Mouse (Mus musculus) liver, embryonic 16.5 days (tissue): Measurements from ENCODE around the gene Fam19a3. TPM values are rescaled to one million over a fixed set of nuclear protein-coding genes. Genes with fewer than 3 reads are reported as not detected.
A peak's percentile ranks its signal among the peaks of the same experiment; 100 is the strongest.
"Not testable (repeated sequence)": the region's sequence is repeated elsewhere in the genome, so short reads cannot be mapped to it uniquely, and the experiment has no call there.

Source experiments
- ATAC-seq: fragments of 200-750 bp; cut with Nextera tagmentation; 2 replicates; pipeline ENCODE4 v1.8.0; 2017; ENCODE audit warnings: low read depth, mild to moderate bottlenecking, moderate number of reproducible peaks, moderate library complexity
- H3K27ac ChIP-seq: fragments of 300-500 bp; sonication (generic); 2 replicates; pipeline ENCODE4 v1.5.1; 2014; ENCODE audit warnings: mild to moderate bottlenecking, low read length
- H3K27me3 ChIP-seq: fragments of 300-500 bp; sonication (generic); 2 replicates; pipeline ENCODE4 v1.6.1; 2014; ENCODE audit warnings: low read depth, low read length, mixed read lengths; ENCODE audit not compliant: control insufficient read depth, insufficient read depth
- H3K36me3 ChIP-seq: fragments of 300-500 bp; sonication (generic); 2 replicates; pipeline ENCODE4 v1.6.1; 2014; ENCODE audit warnings: mild to moderate bottlenecking; ENCODE audit not compliant: control insufficient read depth, insufficient read depth
- H3K4me1 ChIP-seq: fragments of 300-500 bp; sonication (generic); 2 replicates; pipeline ENCODE4 v1.6.1; 2014; ENCODE audit warnings: low read depth, low read length, mixed read lengths; ENCODE audit not compliant: control insufficient read depth
- H3K4me2 ChIP-seq: fragments of 300-500 bp; sonication (generic); 2 replicates; pipeline ENCODE4 v1.6.1; 2014; ENCODE audit warnings: low read depth, low read length, mixed read lengths
- H3K4me3 ChIP-seq: fragments of 300-500 bp; sonication (generic); 2 replicates; pipeline ENCODE4 v1.5.1; 2014; ENCODE audit warnings: low read depth, mild to moderate bottlenecking, low read length
- H3K9ac ChIP-seq: fragments of 300-500 bp; sonication (generic); 2 replicates; pipeline ENCODE4 v1.6.1; 2014; ENCODE audit warnings: low read depth, low read length
- H3K9me3 ChIP-seq: fragments of 300-500 bp; sonication (generic); replicated peaks from 2 replicates; pipeline ENCODE4 v1.6.1; 2016; ENCODE audit warnings: low read length; ENCODE audit not compliant: control insufficient read depth
- WGBS: fragments of 180-500 bp; shearing (Covaris S2); extraction: QIAGEN DNeasy Blood & Tissue Kit; methylation state at CpG from one replicate; pipeline ENCODE4 v1.1.7; 2014; ENCODE audit not compliant: insufficient replicate concordance; 5-methylcytosine and 5-hydroxymethylcytosine counted together
- polyA plus RNA-seq: library from polyadenylated mRNA; unstranded; fragments of >200 nt; fragmentation: Nextera tagmentation; extraction: Ambion mirVana; gene quantifications from 2 replicates; pipeline ENCODE4 v1.2.1, GENCODE M21; 2015

Gene Fam19a3
- polyA plus RNA-seq, 1 experiment from 2014 or later = not detected

- H3K9me3 ChIP-seq, H3K4me1 ChIP-seq, H3K4me3 ChIP-seq, H3K27me3 ChIP-seq, H3K4me2 ChIP-seq, H3K36me3 ChIP-seq, H3K27ac ChIP-seq, H3K9ac ChIP-seq, ATAC-seq: not testable (repeated sequence)
- WGBS = 78% methylated on average over 7 of the region's 7 CpGs
Measured at GRCm38 (mm10) chr3:104813227-104813626, 31.6 kb upstream of the Fam19a3 start.

GRCm38 (mm10) chr3:104812254-104812653 lies 30.6 kb upstream of the Fam19a3 start:
- ATAC-seq = no peak
- no peaks in the 10 kb centered on the region for H3K27me3 ChIP-seq
- H3K9me3 ChIP-seq = no peaks in the 10 kb centered on the region
- H3K4me3 ChIP-seq = no peak overlapping the region
- peaks cover 4% of the 10 kb centered on the region for H3K4me1 ChIP-seq
- H3K4me2 ChIP-seq = no peak overlapping the region
- no peaks in the 10 kb centered on the region for H3K36me3 ChIP-seq
- no peak overlapping the region for H3K27ac ChIP-seq
- H3K9ac ChIP-seq = no peak overlapping the region
- WGBS = 67% methylated on average over 4 of the region's 4 CpGs

- no peaks in the 10 kb centered on the region for H3K9me3 ChIP-seq
- no peak overlapping the region for H3K4me3 ChIP-seq
- no peak overlapping the region for H3K27ac ChIP-seq
- WGBS = 56% methylated on average over 3 of the region's 3 CpGs
- no peak for ATAC-seq
- H3K36me3 ChIP-seq = no peaks in the 10 kb centered on the region
- H3K9ac ChIP-seq = no peak overlapping the region
- H3K27me3 ChIP-seq = no peaks in the 10 kb centered on the region
- H3K4me2 ChIP-seq = no peak overlapping the region
- H3K4me1 ChIP-seq = no peaks in the 10 kb centered on the region; the same call in 1 of the 2 replicates
Measured at GRCm38 (mm10) chr3:104811752-104812151, 30.1 kb upstream of the Fam19a3 start.

GRCm38 (mm10) chr3:104805539-104805938 lies 23.9 kb upstream of the Fam19a3 start:
- H3K9me3 ChIP-seq = no peaks in the 10 kb centered on the region
- H3K27me3 ChIP-seq = no peaks in the 10 kb centered on the region
- H3K4me1 ChIP-seq = no peaks in the 10 kb centered on the region
- H3K27ac ChIP-seq = no peak overlapping the region
- 74% methylated on average over 9 of the region's 9 CpGs for WGBS
- no peak overlapping the region for H3K9ac ChIP-seq
- no peaks in the 10 kb centered on the region; the same call in 1 of the 2 replicates for H3K36me3 ChIP-seq
- no peak for ATAC-seq
- no peak overlapping the region for H3K4me2 ChIP-seq
- H3K4me3 ChIP-seq = no peak overlapping the region

GRCm38 (mm10) chr3:104804312-104804711 lies 22.7 kb upstream of the Fam19a3 start:
- no peak overlapping the region for H3K9ac ChIP-seq
- H3K27me3 ChIP-seq = no peaks in the 10 kb centered on the region
- H3K27ac ChIP-seq = no peak overlapping the region
- no peak overlapping the region for H3K4me3 ChIP-seq
- no peaks in the 10 kb centered on the region for H3K4me1 ChIP-seq
- H3K36me3 ChIP-seq = peaks cover 4% of the 10 kb centered on the region
- no peak overlapping the region for H3K4me2 ChIP-seq
- WGBS = 84% methylated on average over 10 of the region's 10 CpGs
- H3K9me3 ChIP-seq = no peaks in the 10 kb centered on the region
- ATAC-seq = no peak

- Histone ChIP-seq H3K4me3 (no peak overlapping the region), H3K27me3 (no peaks in the 10 kb centered on the region), H3K4me1 (no peaks in the 10 kb centered on the region), H3K36me3 (peaks cover 4% of the 10 kb centered on the region), H3K27ac (no peak overlapping the region), H3K4me2 (no peak overlapping the region), H3K9me3 (no peaks in the 10 kb centered on the region), H3K9ac (no peak overlapping the region)
- WGBS = 76% methylated on average over 6 of the region's 6 CpGs
- no peak for ATAC-seq
Measured at GRCm38 (mm10) chr3:104801481-104801880, 19.8 kb upstream of the Fam19a3 start.

- no peak overlapping the region for H3K27ac ChIP-seq
- WGBS = 81% methylated on average over 11 of the region's 11 CpGs
Measured at GRCm38 (mm10) chr3:104800681-104801080, 19.0 kb upstream of the Fam19a3 start.

GRCm38 (mm10) chr3:104796430-104797082 lies 14.9 kb upstream of the Fam19a3 start:
- Histone ChIP-seq H3K9me3 (no peaks in the 10 kb centered on the region), H3K4me1 (peaks cover 17% of the 10 kb centered on the region), H3K4me3 (no peak overlapping the region), H3K36me3 (peaks cover 4% of the 10 kb centered on the region), H3K4me2 (no peak overlapping the region), H3K27ac (peak overlapping the region; percentile 69), H3K9ac (no peak overlapping the region), H3K27me3 (no peaks in the 10 kb centered on the region)
- ATAC-seq = peak; percentile 75
- WGBS = 64% methylated on average over 15 of the region's 15 CpGs

More at GRCm38 (mm10) chr3:104800681-104801080, 19.0 kb upstream of the Fam19a3 start:
- H3K9ac ChIP-seq = no peak overlapping the region
- peaks cover 4% of the 10 kb centered on the region for H3K36me3 ChIP-seq
- H3K4me1 ChIP-seq = peaks cover under 1% of the 10 kb centered on the region
- no peaks in the 10 kb centered on the region for H3K27me3 ChIP-seq
- H3K9me3 ChIP-seq = no peaks in the 10 kb centered on the region
- H3K4me3 ChIP-seq = no peak overlapping the region
- no peak overlapping the region for H3K4me2 ChIP-seq
- ATAC-seq = no peak

- Histone ChIP-seq H3K27ac (peak overlapping the region; percentile 69), H3K9ac (no peak overlapping the region), H3K36me3 (peaks cover 4% of the 10 kb centered on the region), H3K27me3 (no peaks in the 10 kb centered on the region), H3K4me3 (no peak overlapping the region), H3K4me1 (peaks cover 17% of the 10 kb centered on the region), H3K4me2 (no peak overlapping the region), H3K9me3 (no peaks in the 10 kb centered on the region)
- WGBS = 65% methylated on average over 15 of the region's 15 CpGs
- no peak for ATAC-seq
Measured at GRCm38 (mm10) chr3:104795661-104796340, 14.2 kb upstream of the Fam19a3 start.
